Mouse (Mus musculus): ENCODE data around the gene Ano2. TPM values are rescaled to one million over a fixed set of nuclear protein-coding genes. Genes with fewer than 3 reads are reported as not detected.

The Ano2 gene
- polyA plus RNA-seq, 1 experiment, result 0.28 TPM

DNA sequence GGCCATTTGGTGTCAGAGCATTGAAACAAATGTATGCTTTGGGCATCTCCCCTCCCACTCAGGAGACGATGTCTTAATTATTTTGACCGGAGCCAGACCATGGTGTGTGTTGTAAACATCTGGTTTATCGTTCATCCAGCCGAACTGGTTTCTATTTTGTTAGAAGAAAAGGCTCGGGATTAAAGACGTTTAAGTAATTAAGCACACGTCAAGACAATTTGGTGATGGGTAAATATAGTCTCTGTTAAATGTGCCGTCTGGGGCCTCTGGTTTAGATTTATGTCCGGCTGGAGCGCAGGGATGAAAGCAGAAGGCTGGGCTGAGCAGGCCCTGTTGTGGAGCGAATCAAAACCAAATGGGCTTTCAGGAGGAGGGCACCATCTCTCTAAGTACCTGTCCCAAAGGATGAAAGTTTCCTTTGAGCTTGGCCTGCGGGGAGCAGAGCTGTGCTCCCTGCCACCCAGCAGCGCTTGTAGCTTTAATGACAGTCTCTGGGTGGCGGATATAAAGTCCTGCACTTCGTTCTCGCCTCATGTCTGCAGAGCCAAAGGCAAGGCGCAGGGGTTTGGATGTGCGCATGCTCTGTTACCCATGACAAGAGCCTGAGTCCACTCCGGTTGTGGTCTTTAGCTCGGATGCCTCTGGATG is 113.3 kb downstream of the Ano2 start:
- TF ChIP-seq CTCF (IDR thresholded peaks at IDR 0.05; ENCODE audit: insufficient read depth, low read length), result no peak
- TF ChIP-seq POLR2A (IDR thresholded peaks at IDR 0.05; ENCODE audit: borderline replicate concordance, extremely low read depth, low read depth, low read length), result no peak
- DNase-seq, result no peak
- H3K4me3 ChIP-seq (replicated peaks; ENCODE audit: extremely low read depth, low read depth, low read length), result no peak overlapping the region
- no peaks in the 10 kb centered on the region for H3K4me1 ChIP-seq (ENCODE audit: control insufficient read depth, insufficient read depth, low read length)
- WGBS, result 45% methylated on average over 20 of the region's 20 CpGs

GRCm38 (mm10) chr6:125808996-125809649 is 118.9 kb downstream of the Ano2 start:
- DNase-seq, result no peak
- WGBS, result 65% methylated on average over 9 of the region's 9 CpGs
- TF ChIP-seq POLR2A (IDR thresholded peaks at IDR 0.05; ENCODE audit: borderline replicate concordance, extremely low read depth, low read depth, low read length), result no peak
- no peak for TF ChIP-seq CTCF (IDR thresholded peaks at IDR 0.05; ENCODE audit: insufficient read depth, low read length)
- Histone ChIP-seq H3K4me3 (replicated peaks; ENCODE audit: extremely low read depth, low read depth, low read length) (no peak overlapping the region), H3K4me1 (ENCODE audit: control insufficient read depth, insufficient read depth, low read length) (no peaks in the 10 kb centered on the region)

DNA sequence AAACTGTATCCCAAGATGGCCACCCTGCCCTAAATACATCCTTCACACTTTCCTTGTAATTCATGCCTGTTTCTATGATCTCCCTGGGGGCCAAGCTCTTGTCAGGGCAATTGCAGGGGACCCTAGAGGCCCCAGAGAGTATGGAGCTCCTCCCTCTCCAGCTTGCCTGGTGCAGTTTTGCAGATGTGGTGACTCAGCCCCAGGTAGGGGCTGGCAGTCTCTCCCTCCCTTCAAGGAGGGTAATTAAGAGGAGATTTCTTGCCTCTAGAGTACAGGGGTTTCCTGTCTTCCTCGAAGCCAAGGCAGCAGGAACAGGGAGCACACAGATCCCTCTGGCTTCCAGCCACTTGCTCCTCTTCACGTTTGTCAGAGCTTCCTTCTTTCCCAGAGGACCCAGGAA is 121.2 kb downstream of the Ano2 start:
- DNase-seq, result no peak
- no peak for TF ChIP-seq CTCF (IDR thresholded peaks at IDR 0.05; ENCODE audit: insufficient read depth, low read length)
- TF ChIP-seq POLR2A (IDR thresholded peaks at IDR 0.05; ENCODE audit: borderline replicate concordance, extremely low read depth, low read depth, low read length), result no peak
- Histone ChIP-seq H3K4me1 (ENCODE audit: control insufficient read depth, insufficient read depth, low read length) (no peaks in the 10 kb centered on the region), H3K4me3 (replicated peaks; ENCODE audit: extremely low read depth, low read depth, low read length) (no peak overlapping the region)
- 6% methylated on average over 2 of the region's 2 CpGs for WGBS

DNA sequence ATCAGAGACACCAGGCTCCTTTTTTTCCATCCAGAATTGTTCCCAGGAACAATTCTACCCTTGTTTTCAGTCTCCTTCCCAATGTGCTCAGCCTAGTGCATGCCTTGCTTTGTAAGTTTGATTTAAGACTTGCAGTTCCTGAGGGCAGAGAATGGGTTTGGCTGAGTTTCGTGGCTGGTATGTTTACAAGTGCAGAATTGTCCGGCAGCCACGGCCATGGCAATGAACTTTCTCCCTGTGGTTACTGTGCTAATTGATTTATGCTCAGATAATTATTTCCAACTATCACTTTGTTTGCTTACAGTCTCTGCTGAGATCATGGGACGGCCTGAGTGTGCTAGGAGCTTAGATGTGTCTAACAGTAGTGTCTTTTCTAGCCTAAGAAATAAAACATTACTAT is 147.9 kb downstream of the Ano2 start:
- DNase-seq, result no peak
- Histone ChIP-seq H3K4me3 (replicated peaks; ENCODE audit: extremely low read depth, low read depth, low read length) (no peak overlapping the region), H3K4me1 (ENCODE audit: control insufficient read depth, insufficient read depth, low read length) (no peaks in the 10 kb centered on the region)
- WGBS, result 57% methylated on average over 4 of the region's 4 CpGs
- TF ChIP-seq CTCF (IDR thresholded peaks at IDR 0.05; ENCODE audit: insufficient read depth, low read length), result no peak

GRCm38 (mm10) chr6:125841284-125841683 is 151.1 kb downstream of the Ano2 start:
- no peak overlapping the region for H3K4me3 ChIP-seq (replicated peaks; ENCODE audit: extremely low read depth, low read depth, low read length)
- 61% methylated on average over 3 of the region's 3 CpGs for WGBS
- peak; percentile 3 for DNase-seq
- TF ChIP-seq POLR2A (IDR thresholded peaks at IDR 0.05; ENCODE audit: borderline replicate concordance, extremely low read depth, low read depth, low read length) (no peak), CTCF (IDR thresholded peaks at IDR 0.05; ENCODE audit: insufficient read depth, low read length) (no peak)
- H3K4me1 ChIP-seq (ENCODE audit: control insufficient read depth, insufficient read depth, low read length), result no peaks in the 10 kb centered on the region

- no peaks in the 10 kb centered on the region for H3K4me1 ChIP-seq (ENCODE audit: control insufficient read depth, insufficient read depth, low read length)
- no peak for DNase-seq
- TF ChIP-seq POLR2A (IDR thresholded peaks at IDR 0.05; ENCODE audit: borderline replicate concordance, extremely low read depth, low read depth, low read length) (no peak), CTCF (IDR thresholded peaks at IDR 0.05; ENCODE audit: insufficient read depth, low read length) (no peak)
- WGBS, result 62% methylated on average over 4 of the region's 4 CpGs
- H3K4me3 ChIP-seq (replicated peaks; ENCODE audit: extremely low read depth, low read depth, low read length), result no peak overlapping the region
These were observed 161.0 kb downstream of the Ano2 start for GRCm38 (mm10) chr6:125851196-125851595.

- Histone ChIP-seq H3K4me3 (replicated peaks; ENCODE audit: extremely low read depth, low read depth, low read length) (no peak overlapping the region), H3K4me1 (ENCODE audit: control insufficient read depth, insufficient read depth, low read length) (no peaks in the 10 kb centered on the region)
- 69% methylated on average over 1 of the region's 1 CpGs for WGBS
- no peak for DNase-seq
- TF ChIP-seq CTCF (IDR thresholded peaks at IDR 0.05; ENCODE audit: insufficient read depth, low read length), result no peak
- TF ChIP-seq POLR2A (IDR thresholded peaks at IDR 0.05; ENCODE audit: borderline replicate concordance, extremely low read depth, low read depth, low read length), result no peak
These were observed 168.1 kb downstream of the Ano2 start for GRCm38 (mm10) chr6:125858294-125858693.

GRCm38 (mm10) chr6:125868516-125868915 is 178.3 kb downstream of the Ano2 start:
- peak; percentile 32 for DNase-seq
- Histone ChIP-seq H3K4me1 (ENCODE audit: control insufficient read depth, insufficient read depth, low read length) (no peaks in the 10 kb centered on the region), H3K4me3 (replicated peaks; ENCODE audit: extremely low read depth, low read depth, low read length) (no peak overlapping the region)
- 27% methylated on average over 2 of the region's 2 CpGs for WGBS
- TF ChIP-seq CTCF (IDR thresholded peaks at IDR 0.05; ENCODE audit: insufficient read depth, low read length) (peak; percentile 32; the same call in 1 of the 2 replicates), POLR2A (IDR thresholded peaks at IDR 0.05; ENCODE audit: borderline replicate concordance, extremely low read depth, low read depth, low read length) (no peak)

DNA sequence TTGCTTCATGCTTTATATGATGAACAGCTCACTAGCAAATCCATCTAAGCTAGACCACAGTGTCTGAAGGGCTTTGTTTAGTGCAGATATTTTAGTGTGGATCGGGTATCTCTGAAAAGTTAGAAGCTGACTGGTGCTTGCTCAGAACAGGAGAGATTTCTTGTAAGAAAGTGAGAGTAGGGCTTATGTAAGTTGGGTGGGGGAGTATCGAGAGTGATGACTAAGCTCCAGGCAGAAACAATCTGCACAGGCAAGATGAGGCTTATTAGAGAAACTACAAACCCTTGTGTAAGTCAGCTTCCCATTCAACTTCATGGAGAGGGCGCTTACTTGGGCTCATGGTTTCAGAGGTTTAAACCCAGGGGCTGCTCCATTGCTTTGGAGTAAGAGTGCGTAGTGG is 181.3 kb downstream of the Ano2 start:
- WGBS, result 82% methylated on average over 4 of the region's 4 CpGs
- TF ChIP-seq POLR2A (IDR thresholded peaks at IDR 0.05; ENCODE audit: borderline replicate concordance, extremely low read depth, low read depth, low read length), result no peak
- no peak for TF ChIP-seq CTCF (IDR thresholded peaks at IDR 0.05; ENCODE audit: insufficient read depth, low read length)
- Histone ChIP-seq H3K4me1 (ENCODE audit: control insufficient read depth, insufficient read depth, low read length) (no peaks in the 10 kb centered on the region), H3K4me3 (replicated peaks; ENCODE audit: extremely low read depth, low read depth, low read length) (no peak overlapping the region)
- DNase-seq, result no peak

GRCm38 (mm10) chr6:125874742-125875141 is 184.5 kb downstream of the Ano2 start:
- DNase-seq, result no peak
- WGBS, result 75% methylated on average over 6 of the region's 6 CpGs

More at GRCm38 (mm10) chr6:125874742-125875141, 184.5 kb downstream of the Ano2 start:
- Histone ChIP-seq H3K4me3 (replicated peaks; ENCODE audit: extremely low read depth, low read depth, low read length) (no peak overlapping the region), H3K4me1 (ENCODE audit: control insufficient read depth, insufficient read depth, low read length) (no peaks in the 10 kb centered on the region)
- TF ChIP-seq CTCF (IDR thresholded peaks at IDR 0.05; ENCODE audit: insufficient read depth, low read length) (no peak), POLR2A (IDR thresholded peaks at IDR 0.05; ENCODE audit: borderline replicate concordance, extremely low read depth, low read depth, low read length) (no peak)

Measured in lung, adult 2 months (tissue).